Mouse (Mus musculus) CH12.LX (cell line): Measurements from ENCODE around the gene Slc4a8. TPM values are rescaled to one million over a fixed set of nuclear protein-coding genes. Genes with fewer than 3 reads are reported as not detected.

Experiments
- DNase-seq: peaks from one replicate; pipeline ENCODE4 v3.0.0-alpha.2; 2013; ENCODE audit errors: extremely low read depth
- H3K27ac ChIP-seq: 2 replicates; pipeline ENCODE4 v1.5.1; 2012; ENCODE audit warnings: low read depth, mild to moderate bottlenecking, control low read depth, moderate library complexity; ENCODE audit not compliant: insufficient read depth
- H3K27me3 ChIP-seq: replicated peaks from 2 replicates; pipeline ENCODE3; 2012; ENCODE audit warnings: inconsistent platforms
- H3K36me3 ChIP-seq, 2 experiments: replicated peaks in 1 of 2; 2 replicates each; pipeline versions ENCODE3 to v1.6.1; 2012; ENCODE audit warnings: inconsistent platforms in 1 of 2, low read length in 1 of 2, mild to moderate bottlenecking in 1 of 2, mixed read lengths in 1 of 2, moderate library complexity in 1 of 2; ENCODE audit not compliant: control insufficient read depth in 1 of 2, insufficient read depth in 1 of 2
- H3K4me1 ChIP-seq, 2 experiments: 2 replicates each; pipeline ENCODE4 v1.6.1; 2012; ENCODE audit warnings: inconsistent platforms in 1 of 2, moderate library complexity in 1 of 2; ENCODE audit not compliant: insufficient read depth in 2 of 2, control insufficient read depth in 1 of 2
- H3K4me2 ChIP-seq: 2 replicates; pipeline ENCODE4 v1.6.1; 2012; ENCODE audit warnings: low read depth, mild to moderate bottlenecking, control low read depth; ENCODE audit not compliant: poor library complexity, insufficient read depth, severe bottlenecking
- H3K4me3 ChIP-seq, 3 experiments: fragments of 150-350 bp in 1 of 3; sonication (generic) in 1 of 3; replicated peaks in 1 of 3; 2 replicates each; pipeline versions ENCODE3 to v1.5.1; 2011 to 2012; ENCODE audit warnings: low read depth in 2 of 3, low read length in 2 of 3, mild to moderate bottlenecking in 2 of 3, moderate library complexity in 2 of 3, control low read depth in 1 of 3, improper control_type of control experiment in 1 of 3, inconsistent platforms in 1 of 3, mixed read lengths in 1 of 3; ENCODE audit not compliant: poor library complexity in 1 of 3
- H3K79me2 ChIP-seq: replicated peaks from 2 replicates; pipeline ENCODE4 v1.6.1; 2012; ENCODE audit warnings: mild to moderate bottlenecking, moderate library complexity; ENCODE audit not compliant: control insufficient read depth, poor library complexity, insufficient read depth, severe bottlenecking; ENCODE audit errors: extremely low read depth
- H3K9ac ChIP-seq: 2 replicates; pipeline ENCODE4 v1.6.1; 2012; ENCODE audit warnings: low read depth, mild to moderate bottlenecking, control low read depth, moderate library complexity; ENCODE audit not compliant: insufficient read depth
- H3K9me3 ChIP-seq: replicated peaks from 2 replicates; pipeline ENCODE3; 2012; ENCODE audit warnings: low read length, inconsistent platforms, mixed read lengths
- BHLHE40 ChIP-seq: IDR thresholded peaks from 2 replicates; pipeline ENCODE4 v1.6.1; 2011; ENCODE audit warnings: mild to moderate bottlenecking, low read depth, low read length, improper control_type of control experiment
- CTCF ChIP-seq, 2 experiments: IDR thresholded peaks in 1 of 2; conservative IDR thresholded peaks in 1 of 2; 2 replicates each; pipeline ENCODE4 v1.5.1; 2011 to 2012; ENCODE audit warnings: low read depth in 2 of 2, low read length in 2 of 2, improper control_type of control experiment in 1 of 2, inconsistent platforms in 1 of 2, mild to moderate bottlenecking in 1 of 2, moderate library complexity in 1 of 2
- ELF1 ChIP-seq: IDR thresholded peaks from 2 replicates; pipeline ENCODE4 v1.6.1; 2014; ENCODE audit warnings: low read depth, mild to moderate bottlenecking, inconsistent platforms, low read length, improper control_type of control experiment
- EP300 ChIP-seq: IDR thresholded peaks from 2 replicates; pipeline ENCODE4 v1.6.1; 2011; ENCODE audit warnings: low read length, improper control_type of control experiment
- GABPA ChIP-seq: IDR thresholded peaks from 2 replicates; pipeline ENCODE4 v1.6.1; 2012; ENCODE audit warnings: low read depth, low read length, improper control_type of control experiment, inconsistent platforms; ENCODE audit not compliant: insufficient replicate concordance
- MAFK ChIP-seq: IDR thresholded peaks from 2 replicates; pipeline ENCODE4 v1.6.1; 2011; ENCODE audit warnings: low read length, improper control_type of control experiment; ENCODE audit not compliant: insufficient replicate concordance
- MEF2A ChIP-seq: IDR thresholded peaks from 2 replicates; pipeline ENCODE4 v1.6.1; 2014; ENCODE audit warnings: low read depth, mild to moderate bottlenecking, inconsistent platforms, low read length, improper control_type of control experiment, borderline replicate concordance
- MYC ChIP-seq: IDR thresholded peaks from 2 replicates; pipeline ENCODE4 v1.6.1; 2011; ENCODE audit warnings: low read depth, mild to moderate bottlenecking, improper control_type of control experiment, low read length
- POLR2A ChIP-seq: IDR thresholded peaks from 2 replicates; pipeline ENCODE4 v1.6.1; 2011; ENCODE audit warnings: low read depth, mild to moderate bottlenecking, improper control_type of control experiment, low read length
- RAD21 ChIP-seq: IDR thresholded peaks from 2 replicates; pipeline ENCODE4 v1.6.1; 2011; ENCODE audit warnings: low read depth, mild to moderate bottlenecking, low read length, improper control_type of control experiment, moderate library complexity
- SMC3 ChIP-seq: IDR thresholded peaks from 2 replicates; pipeline ENCODE4 v1.6.1; 2011; ENCODE audit warnings: low read depth, low read length, improper control_type of control experiment
- TBP ChIP-seq: conservative IDR thresholded peaks from 2 replicates; pipeline ENCODE4 v1.6.1; 2011; ENCODE audit warnings: low read depth, low read length, improper control_type of control experiment
- dilution Hi-C: fragments of 300-500 bp; cut with MboI; formaldehyde crosslinking; loops from 2 replicates; pipeline ENCODE4 v1.14.3; 2020; ENCODE audit warnings: low sequenced_read_pairs; ENCODE audit not compliant: extremely low pct_unique_long_range_greater_than_20kb, extremely low pct_ligation_motif_present
- in situ Hi-C: fragments of 300-500 bp; cut with MboI; formaldehyde crosslinking; loops from 3 replicates; pipeline ENCODE4 v1.14.3; 2019; ENCODE audit warnings: low sequenced_read_pairs, low pct_ligation_motif_present, low pct_unique_long_range_greater_than_20kb, mixed read lengths
- polyA plus RNA-seq: library from polyadenylated mRNA; unstranded; fragments of >175 nt; gene quantifications from 2 replicates; pipeline ENCODE4 v1.2.1, GENCODE M21; 2012; ENCODE audit warnings: low read depth; ENCODE audit not compliant: insufficient read length
- total RNA-seq, 2 experiments: library from RNA; depleted of rRNA; stranded (reverse); fragments of 300-350 nt in 1 of 2; fragments of >200 nt in 1 of 2; gene quantifications; 2 replicates each; pipeline ENCODE4 v1.2.3; 2012 to 2014

The Slc4a8 gene
- total and polyA plus RNA-seq, 3 experiments: 4.7 to 9.6 (median 5.1) TPM

DNA sequence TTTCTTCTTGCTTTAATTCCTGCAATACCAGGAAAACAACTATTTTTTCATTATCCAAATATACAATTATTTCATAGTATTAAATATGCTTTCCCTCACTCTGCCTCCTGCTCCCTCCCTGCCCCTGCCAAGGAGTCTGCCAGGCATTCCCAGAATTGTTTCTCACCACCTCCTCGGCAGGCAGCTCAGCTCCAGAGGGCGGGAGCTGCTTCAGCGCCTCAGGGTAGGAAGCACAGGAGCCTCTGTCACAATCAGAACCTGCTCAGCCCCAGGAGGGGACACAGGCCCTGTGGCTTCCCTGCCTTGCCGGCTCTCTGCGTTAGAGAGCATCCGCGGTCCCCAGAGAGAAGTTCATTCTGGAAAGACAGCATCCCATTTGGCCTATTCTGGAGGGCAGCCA is 71.2 kb downstream of the Slc4a8 start:
- Histone ChIP-seq H3K9ac (no peak overlapping the region), H3K4me1 (no peaks in the 10 kb centered on the region; a peak in 1 of 4 replicates), H3K9me3 (peaks cover 21% of the 10 kb centered on the region), H3K27me3 (peaks cover 83% of the 10 kb centered on the region), H3K36me3 (no peaks in the 10 kb centered on the region), H3K27ac (no peak overlapping the region), H3K4me2 (no peak overlapping the region), H3K79me2 (no peaks in the 10 kb centered on the region), H3K4me3 (no peak overlapping the region)
- TF ChIP-seq POLR2A (no peak), BHLHE40 (no peak)
- in situ Hi-C loops: loop anchor here (10.0 kb wide), 1 partner anchor 162 kb away; no protein-coding TSS in a partner anchor
- dilution Hi-C loops: no loop called here
- no peak for DNase-seq

DNA sequence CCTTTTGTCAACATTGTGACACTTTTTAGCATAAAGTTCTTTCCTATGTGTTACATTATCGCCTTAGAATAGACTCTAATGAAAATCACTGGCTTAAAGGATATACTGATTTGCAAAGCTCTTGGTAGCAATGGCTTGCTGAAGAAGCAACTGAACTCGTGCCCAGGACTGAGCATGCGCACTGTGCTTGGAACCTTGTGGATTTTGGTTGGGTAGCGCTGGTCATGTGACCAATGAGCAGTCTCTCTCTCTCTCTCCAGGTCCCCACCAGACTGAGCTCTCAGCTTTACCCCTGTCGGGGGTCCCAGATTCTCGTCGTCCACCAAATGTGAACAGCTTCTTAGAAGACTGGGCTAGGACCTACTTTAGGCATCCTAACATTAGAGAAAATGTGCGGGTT is 75.2 kb downstream of the Slc4a8 start:
- Histone ChIP-seq H3K27ac (no peak overlapping the region), H3K36me3 (no peaks in the 10 kb centered on the region), H3K9me3 (peaks cover 16% of the 10 kb centered on the region), H3K4me3 (no peak overlapping the region), H3K4me2 (no peak overlapping the region), H3K9ac (no peak overlapping the region), H3K79me2 (no peaks in the 10 kb centered on the region), H3K27me3 (peaks cover 74% of the 10 kb centered on the region), H3K4me1 (no peaks in the 10 kb centered on the region; a peak in 2 of 4 replicates)
- no peak for TF ChIP-seq EP300
- no peak for TF ChIP-seq TBP
- no peak for TF ChIP-seq ELF1
- no peak for TF ChIP-seq MEF2A
- DNase-seq: no peak
- dilution Hi-C loops (no loop called here), in situ Hi-C loops (loop anchor here (10.0 kb wide), 1 partner anchor 158 kb away; no protein-coding TSS in a partner anchor)

DNA sequence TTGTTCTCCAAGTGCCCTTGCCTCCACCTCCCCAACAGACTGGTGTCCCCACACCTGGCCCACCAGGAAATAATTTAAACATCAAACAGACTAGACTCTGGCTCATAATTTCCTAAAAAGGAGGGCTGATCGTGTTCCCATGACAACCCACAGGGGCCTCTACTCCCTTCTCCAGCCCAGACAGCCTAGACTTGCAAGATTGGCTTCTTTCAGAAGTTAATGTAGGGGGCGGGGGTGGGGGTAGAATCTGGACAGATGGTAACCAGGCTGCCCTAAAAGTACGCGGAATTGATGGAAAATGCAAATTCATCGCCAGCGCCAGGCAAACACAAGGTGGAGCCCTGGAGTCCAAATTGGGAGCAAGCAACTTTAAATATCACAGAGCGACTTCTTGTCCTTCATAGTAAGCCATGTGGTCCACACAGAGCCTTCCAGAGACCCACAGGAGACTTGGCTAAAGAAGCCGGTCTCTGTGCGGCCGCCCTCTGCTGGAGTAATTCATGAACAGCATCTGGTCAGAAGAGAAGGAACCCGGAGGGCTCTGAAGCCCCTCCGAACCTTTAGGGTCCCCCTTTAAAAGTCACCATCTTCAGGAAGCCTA is 77.2 kb downstream of the Slc4a8 start:
- dilution Hi-C loops: no loop called here
- 0 out of 2 replicates have a peak overlapping the region, but pooled peaks have one; percentile 3 for H3K4me2 ChIP-seq
- no peak overlapping the region for H3K27ac ChIP-seq
- peaks cover 16% of the 10 kb centered on the region for H3K9me3 ChIP-seq
- TF ChIP-seq RAD21 (peak; percentile 50), MAFK (no peak), MYC (peak; percentile 56; the same call in 1 of the 2 replicates), SMC3 (peak; percentile 70), GABPA (no peak), CTCF (conservative IDR thresholded peaks at IDR 0.05 in 1 of 2, IDR thresholded peaks at IDR 0.05 in 1 of 2; ENCODE audit: low read depth in 2 of 2, low read length in 2 of 2) (peak; percentile 38 to 66)
- no peak overlapping the region for H3K9ac ChIP-seq
- no peaks in the 10 kb centered on the region for H3K79me2 ChIP-seq
- no peaks in the 10 kb centered on the region for H3K36me3 ChIP-seq
- DNase-seq: peak; percentile 35
- no peaks in the 10 kb centered on the region; a peak in 1 of 4 replicates for H3K4me1 ChIP-seq
- H3K27me3 ChIP-seq: peaks cover 63% of the 10 kb centered on the region
- H3K4me3 ChIP-seq: no peak overlapping the region
- in situ Hi-C loops: loop anchor here (10.0 kb wide), 1 partner anchor 156 kb away; no protein-coding TSS in a partner anchor
